Mouse (Mus musculus): Measurements from ENCODE around the gene Poc1b. TPM values are rescaled to one million over a fixed set of nuclear protein-coding genes. Genes with fewer than 3 reads are reported as not detected.

The Poc1b gene
- polyA plus RNA-seq, 1 experiment from 2014 or later: 35.0 TPM

- no peak overlapping the region for H3K4me3 ChIP-seq
- H3K36me3 ChIP-seq (replicated peaks): no peaks in the 10 kb centered on the region
- no peak for DNase-seq (ENCODE audit: extremely low spot score, low spot score)
- no peaks in the 10 kb centered on the region for H3K4me1 ChIP-seq
- no peaks in the 10 kb centered on the region; the same call in 1 of the 2 replicates for H3K9me3 ChIP-seq
- H3K27me3 ChIP-seq (ENCODE audit: poor library complexity, severe bottlenecking): no peaks in the 10 kb centered on the region
- 89% methylated on average over 2 of the region's 2 CpGs for WGBS
- H3K27ac ChIP-seq: no peak overlapping the region
Observed at GRCm38 (mm10) chr10:99093364-99093763, 13.5 kb upstream of the Poc1b start.

DNA sequence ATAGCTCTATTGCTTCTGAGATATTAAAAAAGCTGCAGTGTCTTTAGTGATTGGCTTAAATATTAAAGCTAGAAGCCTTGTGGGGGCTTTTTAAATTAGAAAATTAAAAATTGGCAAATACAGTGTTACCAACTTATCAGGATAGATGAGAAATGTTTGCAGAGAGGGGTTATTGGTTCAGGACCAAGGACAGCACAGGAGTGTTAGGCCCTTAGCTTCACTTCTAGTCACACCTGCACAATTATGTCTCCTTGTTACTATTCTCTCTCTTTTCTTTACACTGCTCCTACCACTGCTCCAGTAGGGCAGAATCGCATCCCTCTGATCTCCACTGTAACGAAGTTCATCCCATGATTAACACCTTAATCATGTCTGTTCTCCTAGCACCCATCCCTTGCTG is 11.7 kb upstream of the Poc1b start:
- Histone ChIP-seq H3K9me3 (no peaks in the 10 kb centered on the region; the same call in 1 of the 2 replicates), H3K36me3 (replicated peaks) (no peaks in the 10 kb centered on the region), H3K4me3 (no peak overlapping the region), H3K27ac (no peak overlapping the region), H3K4me1 (no peaks in the 10 kb centered on the region), H3K27me3 (ENCODE audit: poor library complexity, severe bottlenecking) (no peaks in the 10 kb centered on the region)
- DNase-seq (ENCODE audit: extremely low spot score, low spot score): no peak
- WGBS: 69% methylated on average over 2 of the region's 2 CpGs

- no peaks in the 10 kb centered on the region for H3K27me3 ChIP-seq (ENCODE audit: poor library complexity, severe bottlenecking)
- no peak overlapping the region for H3K27ac ChIP-seq
- no peaks in the 10 kb centered on the region for H3K36me3 ChIP-seq (replicated peaks)
- 78% methylated on average over 10 of the region's 10 CpGs for WGBS
- H3K4me1 ChIP-seq: no peaks in the 10 kb centered on the region
- DNase-seq (ENCODE audit: extremely low spot score, low spot score): no peak
- no peak overlapping the region for H3K4me3 ChIP-seq
- no peaks in the 10 kb centered on the region; the same call in 1 of the 2 replicates for H3K9me3 ChIP-seq
Observed at GRCm38 (mm10) chr10:99097374-99097773, 9.5 kb upstream of the Poc1b start.

- Histone ChIP-seq H3K36me3 (replicated peaks) (peaks cover 27% of the 10 kb centered on the region), H3K4me1 (peaks cover 26% of the 10 kb centered on the region), H3K27me3 (ENCODE audit: poor library complexity, severe bottlenecking) (no peaks in the 10 kb centered on the region), H3K9me3 (peaks cover 6% of the 10 kb centered on the region), H3K4me3 (0 out of 2 replicates have a peak overlapping the region, but pooled peaks have one; percentile 93), H3K27ac (no peak overlapping the region)
- WGBS: 85% methylated on average over 3 of the region's 3 CpGs
- no peak for DNase-seq (ENCODE audit: extremely low spot score, low spot score)
Observed at GRCm38 (mm10) chr10:99105522-99105921, 1.3 kb upstream of the Poc1b start.

DNA sequence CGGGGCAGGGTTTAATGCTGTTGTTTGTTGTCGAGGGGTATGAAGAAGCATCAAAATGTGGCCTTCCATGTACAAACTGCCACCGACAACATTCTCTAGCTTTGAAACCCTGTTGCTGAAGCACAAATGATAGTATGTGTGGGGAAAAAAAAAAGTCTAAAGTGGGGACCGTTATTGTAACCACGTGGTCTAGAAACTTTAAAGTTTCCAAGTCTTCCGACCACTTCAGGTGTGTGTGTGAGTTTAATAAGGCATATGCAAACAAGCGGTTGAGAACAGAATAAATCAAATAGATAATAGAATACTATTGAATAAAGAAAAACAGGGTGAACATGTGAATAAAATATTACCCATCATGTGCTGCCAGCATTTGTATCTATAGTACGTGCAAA is 529 bp upstream of the Poc1b start:
- no peaks in the 10 kb centered on the region for H3K27me3 ChIP-seq (ENCODE audit: poor library complexity, severe bottlenecking)
- H3K27ac ChIP-seq: peak overlapping the region; percentile 96
- H3K36me3 ChIP-seq (replicated peaks): peaks cover 35% of the 10 kb centered on the region
- DNase-seq (ENCODE audit: extremely low spot score, low spot score): no peak
- H3K4me3 ChIP-seq: peak overlapping the region; percentile 93
- WGBS: 41% methylated on average over 8 of the region's 8 CpGs
- H3K9me3 ChIP-seq: peaks cover 6% of the 10 kb centered on the region
- peaks cover 30% of the 10 kb centered on the region for H3K4me1 ChIP-seq

DNA sequence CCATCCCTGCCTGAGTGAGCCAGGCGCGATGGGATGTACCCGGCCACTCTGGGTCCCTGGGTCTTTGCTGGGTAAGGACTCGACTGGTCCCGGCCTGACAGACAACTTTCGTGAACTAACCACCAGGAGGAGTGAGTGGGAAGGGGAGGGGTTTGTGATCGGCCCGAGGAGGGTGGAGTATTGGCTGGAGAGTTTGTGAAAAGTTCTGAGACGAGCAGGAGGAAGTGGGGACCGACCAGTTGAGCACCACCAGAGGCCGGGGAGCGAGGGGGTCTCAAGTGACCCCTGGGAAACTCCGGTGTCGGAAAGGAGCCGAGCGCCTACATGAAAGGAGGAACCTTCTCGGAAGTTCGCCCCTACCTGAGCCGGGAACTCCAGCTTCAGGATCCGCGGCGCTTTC is 1.1 kb downstream of the Poc1b start, which contains the start of gene Galnt4:
Galnt4 (plus strand) TSS at position 196 of the 400 bp plus-strand sequence.
- peaks cover 6% of the 10 kb centered on the region for H3K9me3 ChIP-seq
- H3K36me3 ChIP-seq (replicated peaks): peaks cover 41% of the 10 kb centered on the region
- WGBS: under 1% methylated on average over 22 of the region's 22 CpGs
- peak; percentile 79 for DNase-seq (ENCODE audit: extremely low spot score, low spot score)
- no peaks in the 10 kb centered on the region for H3K27me3 ChIP-seq (ENCODE audit: poor library complexity, severe bottlenecking)
- peak within 1 kb of the TSS; percentile 96 for H3K27ac ChIP-seq
- peak within 1 kb of the TSS; percentile 93 for H3K4me3 ChIP-seq
- peaks cover 32% of the 10 kb centered on the region for H3K4me1 ChIP-seq

GRCm38 (mm10) chr10:99108431-99108982 is 1.7 kb downstream of the Poc1b start:
- Histone ChIP-seq H3K27me3 (ENCODE audit: poor library complexity, severe bottlenecking) (no peaks in the 10 kb centered on the region), H3K4me3 (peak overlapping the region; percentile 93), H3K4me1 (peaks cover 37% of the 10 kb centered on the region), H3K9me3 (peaks cover 6% of the 10 kb centered on the region), H3K36me3 (replicated peaks) (peaks cover 38% of the 10 kb centered on the region), H3K27ac (peak overlapping the region; percentile 96)
- DNase-seq (ENCODE audit: extremely low spot score, low spot score): peak; percentile 24
- 36% methylated on average over 12 of the region's 12 CpGs for WGBS

- WGBS: 67% methylated on average over 3 of the region's 3 CpGs
- Histone ChIP-seq H3K9me3 (peaks cover 6% of the 10 kb centered on the region), H3K27ac (no peak overlapping the region)
Observed at GRCm38 (mm10) chr10:99113533-99113932, 6.7 kb downstream of the Poc1b start.

DNA sequence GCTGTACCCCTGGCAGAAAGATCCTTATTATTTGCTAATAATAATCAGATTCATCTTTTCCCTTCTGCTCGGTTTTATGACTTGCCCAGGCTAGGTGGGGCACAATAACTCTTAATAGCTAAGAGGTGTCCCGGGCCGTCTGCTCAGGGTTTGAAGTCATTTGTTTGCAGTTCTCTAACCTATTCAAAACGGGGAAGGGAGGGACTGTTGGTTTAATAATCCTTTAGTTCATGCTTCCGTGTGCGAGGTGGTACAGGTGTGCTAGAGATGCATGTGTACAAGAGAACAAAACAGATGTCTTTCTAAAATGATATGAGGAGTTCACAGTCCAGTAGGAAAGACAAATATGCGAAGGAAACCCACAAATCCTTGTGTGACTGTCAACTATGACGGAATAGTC is 7.5 kb downstream of the Poc1b start:
- Histone ChIP-seq H3K27ac (no peak overlapping the region), H3K27me3 (ENCODE audit: poor library complexity, severe bottlenecking) (no peaks in the 10 kb centered on the region), H3K4me3 (no peak overlapping the region), H3K36me3 (replicated peaks) (peaks cover 31% of the 10 kb centered on the region), H3K9me3 (peaks cover 4% of the 10 kb centered on the region), H3K4me1 (peaks cover 33% of the 10 kb centered on the region)
- no peak for DNase-seq (ENCODE audit: extremely low spot score, low spot score)
- WGBS: 87% methylated on average over 8 of the region's 8 CpGs

More at GRCm38 (mm10) chr10:99113533-99113932, 6.7 kb downstream of the Poc1b start:
- DNase-seq (ENCODE audit: extremely low spot score, low spot score): no peak
- Histone ChIP-seq H3K4me3 (no peak overlapping the region), H3K36me3 (replicated peaks) (peaks cover 34% of the 10 kb centered on the region), H3K4me1 (peaks cover 39% of the 10 kb centered on the region), H3K27me3 (ENCODE audit: poor library complexity, severe bottlenecking) (no peaks in the 10 kb centered on the region)

DNA sequence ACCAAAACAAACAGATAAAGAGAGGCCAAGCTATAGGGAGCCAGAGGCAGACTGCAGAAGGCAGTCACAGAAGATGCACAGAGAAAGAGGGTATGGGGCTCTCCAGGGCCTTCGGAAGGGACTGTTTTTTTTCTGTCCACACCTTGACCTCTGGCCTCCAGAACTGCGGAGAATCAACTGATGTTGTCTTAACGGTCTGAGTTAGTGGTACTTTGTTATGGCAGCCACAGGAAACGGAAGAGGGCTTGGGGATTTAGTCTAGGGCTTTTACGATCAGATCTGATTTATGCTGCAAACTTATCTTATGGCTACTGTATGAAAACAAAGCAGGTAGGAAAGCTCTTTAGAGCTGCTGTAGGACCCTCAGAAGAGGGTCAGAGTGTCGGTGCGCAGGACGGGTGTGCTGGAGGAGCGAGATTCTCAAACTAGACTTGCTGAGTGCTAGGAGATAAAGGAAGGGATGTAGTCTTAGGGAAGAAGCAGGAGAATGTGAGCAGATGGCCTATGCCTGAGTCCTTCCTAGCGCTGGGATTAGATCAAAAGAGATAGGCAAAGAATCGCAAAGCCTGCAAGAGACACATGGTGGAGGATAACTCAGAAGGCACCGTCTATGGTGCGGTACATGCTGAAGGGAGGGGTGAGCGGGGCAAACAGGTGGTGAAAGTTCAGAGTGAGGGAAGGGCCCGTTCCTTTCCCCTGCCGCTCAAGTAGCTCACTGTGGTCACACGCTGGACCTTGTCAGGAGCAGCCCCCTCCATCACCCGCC is 8.8 kb downstream of the Poc1b start:
- no peak for DNase-seq (ENCODE audit: extremely low spot score, low spot score)
- no peaks in the 10 kb centered on the region for H3K27me3 ChIP-seq (ENCODE audit: poor library complexity, severe bottlenecking)
- H3K9me3 ChIP-seq: no peaks in the 10 kb centered on the region
- WGBS: 64% methylated on average over 18 of the region's 18 CpGs
- H3K36me3 ChIP-seq (replicated peaks): peaks cover 17% of the 10 kb centered on the region
- no peak overlapping the region for H3K27ac ChIP-seq
- H3K4me1 ChIP-seq: peaks cover 32% of the 10 kb centered on the region
- no peak overlapping the region for H3K4me3 ChIP-seq

- 73% methylated on average over 8 of the region's 8 CpGs for WGBS
- H3K36me3 ChIP-seq (replicated peaks): peaks cover 11% of the 10 kb centered on the region
- no peaks in the 10 kb centered on the region for H3K9me3 ChIP-seq
- no peak overlapping the region for H3K27ac ChIP-seq
- no peaks in the 10 kb centered on the region for H3K27me3 ChIP-seq (ENCODE audit: poor library complexity, severe bottlenecking)
- no peak for DNase-seq (ENCODE audit: extremely low spot score, low spot score)
- H3K4me3 ChIP-seq: no peak overlapping the region
- H3K4me1 ChIP-seq: peaks cover 28% of the 10 kb centered on the region
Observed at GRCm38 (mm10) chr10:99116237-99116632, 9.4 kb downstream of the Poc1b start.

- no peak for DNase-seq (ENCODE audit: extremely low spot score, low spot score)
- WGBS: 90% methylated on average over 16 of the region's 16 CpGs
- Histone ChIP-seq H3K9me3 (no peaks in the 10 kb centered on the region), H3K4me1 (peaks cover 26% of the 10 kb centered on the region), H3K27me3 (ENCODE audit: poor library complexity, severe bottlenecking) (no peaks in the 10 kb centered on the region), H3K4me3 (no peak overlapping the region), H3K27ac (no peak overlapping the region), H3K36me3 (replicated peaks) (peaks cover 6% of the 10 kb centered on the region; the same call in 1 of the 2 replicates)
Observed at GRCm38 (mm10) chr10:99116650-99117615, 10.1 kb downstream of the Poc1b start.
